Mouse (Mus musculus) heart, postnatal 10 days (tissue): ENCODE measurements at regions not wholly inside any gene's neighbourhood (a gene's known extent, or its start where the extent isn't known, plus 50 kb on each side); places are given as distances from the start of the nearest gene placed in this dataset.
A peak's percentile ranks its signal among the peaks of the same experiment; 100 is the strongest.
"Not testable (repeated sequence)": the region's sequence is repeated elsewhere in the genome, so short reads cannot be mapped to it uniquely, and the experiment has no call there.

Source experiments
- DNase-seq, 2 experiments: peaks; one replicate each; pipeline ENCODE4 v3.0.0; 2021
- intact Hi-C: fragments of 180-260 bp; cut with DNase I; formaldehyde crosslinking; loops from one replicate; pipeline ENCODE4 v1.15.1; 2025

GRCm38 (mm10) chr6:50818891-50819541 is 164.8 kb upstream of the Npvf start:
- intact Hi-C loops = no loop called here

DNA sequence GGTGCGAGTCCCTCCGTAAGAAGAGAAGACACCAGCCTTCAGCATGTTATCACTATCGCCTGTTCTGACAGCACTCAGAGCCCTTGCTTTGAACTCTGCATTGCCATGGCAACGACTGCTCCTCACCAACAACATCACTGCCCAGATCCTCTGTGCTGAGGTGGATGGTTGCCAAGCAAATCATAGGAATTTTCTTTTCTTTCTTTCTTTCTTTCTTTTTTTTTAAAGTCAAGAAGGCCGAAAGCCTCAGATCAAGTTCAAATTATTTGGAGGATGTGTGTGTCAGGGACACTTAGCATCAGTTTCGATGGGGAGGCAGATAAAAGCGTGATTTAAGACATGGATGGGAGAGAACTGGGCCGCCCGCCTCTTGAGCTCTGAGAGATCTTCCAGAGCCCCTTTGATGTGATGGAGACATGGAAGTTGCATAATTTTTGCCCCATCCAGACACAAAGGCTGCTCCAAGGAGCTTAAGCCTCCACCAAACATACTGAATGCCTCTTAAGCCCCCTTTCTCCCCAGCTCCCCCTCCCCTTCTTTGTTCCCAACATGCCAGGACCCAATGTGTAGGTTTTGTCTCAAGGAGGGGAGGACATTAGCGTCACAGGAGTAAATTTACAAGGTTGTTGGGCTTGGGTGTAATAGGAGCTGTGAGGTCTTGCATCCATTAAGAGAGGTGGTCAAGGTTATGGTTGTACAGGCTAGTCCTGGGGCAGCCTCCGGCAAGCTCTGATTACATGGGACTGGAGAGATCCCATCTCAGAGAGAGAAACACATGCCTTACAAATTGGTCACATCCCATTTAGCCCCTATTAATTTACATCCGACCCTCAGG is 167.4 kb upstream of the Npvf start:
- intact Hi-C loops = no loop called here
- peak in 1 of 2 experiments; percentile 12 for DNase-seq

More at GRCm38 (mm10) chr6:50818891-50819541, 164.8 kb upstream of the Npvf start:
- no peak for DNase-seq

- intact Hi-C loops = no loop called here
- no peak for DNase-seq
Observed at GRCm38 (mm10) chr6:50822236-50823151, 168.3 kb upstream of the Npvf start.

DNA sequence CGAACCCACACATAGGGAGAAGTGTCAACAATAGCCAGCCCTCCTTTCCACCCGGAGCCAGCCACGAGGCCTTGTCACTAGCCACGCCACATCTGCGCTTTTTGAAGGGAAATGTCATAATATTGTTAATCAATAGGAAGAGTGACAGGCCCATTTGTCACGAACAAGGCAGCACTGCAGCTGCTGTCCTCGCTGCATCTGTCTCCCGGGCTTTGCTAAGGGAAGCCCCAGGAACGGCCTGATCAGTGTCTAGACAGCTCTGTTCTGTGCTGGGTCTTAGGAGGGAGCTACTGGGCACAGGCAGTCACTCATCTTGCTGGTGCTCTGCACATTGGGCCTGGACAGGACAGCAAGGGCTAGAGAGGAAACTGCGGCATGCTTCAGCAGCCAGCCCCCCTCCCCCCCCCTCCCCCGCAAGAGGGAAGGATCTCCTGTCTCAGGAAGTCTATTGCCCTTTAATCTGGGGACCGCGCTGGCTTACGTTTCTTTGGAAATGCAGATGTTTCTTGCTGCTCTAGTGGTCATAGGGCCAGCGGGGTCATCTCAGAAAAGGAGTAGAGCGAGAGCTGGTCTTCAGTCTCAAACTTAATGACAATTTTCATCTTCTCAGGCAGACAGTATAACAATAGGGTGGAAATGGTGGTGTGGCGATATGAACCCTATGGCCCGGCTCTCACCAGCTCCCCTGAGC is 169.1 kb upstream of the Npvf start:
- intact Hi-C loops = no loop called here

DNA sequence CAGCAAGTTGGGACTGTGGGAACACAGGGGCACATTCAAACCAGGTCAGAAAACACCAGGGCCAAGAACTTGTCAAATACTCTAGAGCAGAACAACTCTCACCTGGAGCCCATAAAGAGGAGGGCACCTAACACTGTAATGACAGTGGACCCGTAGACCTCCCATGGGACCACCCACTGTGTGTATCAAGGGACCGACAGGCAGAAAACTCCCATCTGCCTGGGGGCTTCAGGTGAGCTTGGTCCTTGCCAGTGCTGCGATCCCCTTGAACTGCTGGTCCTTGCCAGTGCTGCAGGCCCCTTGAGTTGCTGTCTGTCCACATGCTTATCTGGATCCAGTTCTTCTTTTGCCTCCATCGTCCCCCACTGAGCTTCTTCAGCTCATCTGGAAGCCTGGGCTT is 170.2 kb upstream of the Npvf start:
- DNase-seq = no peak
- intact Hi-C loops = no loop called here

More for the DNA sequence above, 169.1 kb upstream of the Npvf start:
- DNase-seq = no peak

DNA sequence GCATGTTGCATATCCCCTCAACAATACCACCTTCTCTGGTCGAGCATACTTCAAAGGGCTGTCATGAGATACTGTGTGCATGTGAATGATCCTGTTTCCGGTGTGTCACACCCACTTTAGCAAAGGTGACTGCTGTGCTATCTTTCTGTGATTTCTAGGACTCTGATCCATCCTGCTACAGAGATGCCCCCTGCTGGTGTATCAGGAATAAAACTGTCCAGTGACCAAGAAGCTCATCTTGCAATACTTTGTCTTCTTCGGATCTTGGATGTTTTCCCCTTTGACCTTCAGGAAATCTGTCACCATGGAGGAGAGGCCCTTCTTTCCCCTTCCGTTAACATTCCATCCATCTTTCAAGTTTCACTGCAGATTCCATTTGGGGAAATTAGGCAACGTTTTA is 177.5 kb upstream of the Npvf start:
- no peak for DNase-seq
- intact Hi-C loops = no loop called here

DNA sequence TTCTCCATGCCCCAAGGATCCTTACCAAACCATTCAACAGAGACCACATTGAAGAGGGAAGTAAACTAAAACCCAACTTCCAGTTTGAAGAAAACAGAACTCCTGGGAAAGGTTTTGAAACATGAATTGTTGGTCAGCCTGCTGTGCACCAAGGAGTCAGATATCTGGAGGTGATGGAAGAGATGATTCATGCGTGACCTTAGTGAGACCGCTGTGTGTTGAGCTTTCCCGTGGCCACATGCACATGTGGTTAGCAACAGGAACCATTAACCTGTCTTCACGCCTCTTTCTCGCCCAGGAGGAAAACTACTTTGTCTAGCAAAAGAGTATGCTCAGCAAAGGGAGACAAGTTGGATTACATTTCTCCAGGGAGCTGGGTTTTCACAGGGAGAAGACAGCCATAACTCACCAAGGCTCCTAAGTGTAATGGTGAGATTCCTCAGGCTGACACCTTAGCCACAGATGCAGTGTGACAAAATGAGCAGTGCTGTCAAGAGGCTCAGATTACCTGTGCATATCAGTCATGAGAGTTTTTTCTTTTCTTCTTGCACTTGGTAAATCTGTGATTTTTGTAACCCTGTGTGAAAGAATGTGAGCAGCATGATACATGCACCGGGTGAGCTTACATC is 181.9 kb upstream of the Npvf start:
- DNase-seq = no peak
- intact Hi-C loops = no loop called here

DNA sequence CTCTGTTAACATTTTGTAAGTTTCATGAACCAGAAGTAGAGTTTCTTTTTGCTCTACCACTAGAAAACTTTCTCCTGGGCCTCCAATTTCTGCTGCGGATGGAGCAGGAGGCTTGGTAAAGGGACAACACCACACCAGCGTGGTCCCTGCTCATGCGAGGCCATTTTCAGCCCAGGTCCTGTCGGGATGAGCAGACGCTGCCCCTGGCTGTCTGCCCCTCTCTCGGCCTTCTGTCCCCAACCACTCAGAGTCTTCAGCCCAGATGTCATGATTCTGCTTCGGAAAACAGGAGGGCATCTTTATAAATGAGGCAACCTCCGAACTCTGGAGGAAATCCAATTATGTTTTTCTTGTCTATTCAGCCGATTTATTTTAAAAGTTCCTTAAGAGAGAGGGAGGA is 186.6 kb upstream of the Npvf start:
- intact Hi-C loops = no loop called here
- DNase-seq = no peak

DNA sequence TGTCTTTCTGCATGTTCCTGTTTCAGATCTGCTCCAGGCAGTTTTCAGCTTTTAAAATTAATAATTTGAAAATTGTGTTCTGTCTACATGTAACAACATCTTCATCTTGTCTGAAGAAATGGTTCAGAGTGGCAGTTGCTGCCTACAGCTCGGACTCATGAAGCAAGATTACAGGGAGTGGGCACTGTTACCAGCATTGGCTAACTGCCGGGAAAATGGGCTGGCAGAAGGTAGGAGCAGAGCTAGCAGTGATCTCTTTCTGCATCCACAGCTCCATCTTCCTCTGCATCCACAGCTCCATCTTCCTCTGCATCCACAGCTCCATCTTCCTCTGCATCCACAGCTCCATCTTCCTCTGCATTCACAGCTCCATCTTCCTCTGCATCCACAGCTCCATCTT is 191.0 kb upstream of the Npvf start:
- intact Hi-C loops, DNase-seq: not testable (repeated sequence)

GRCm38 (mm10) chr6:50846740-50847516 is 192.7 kb upstream of the Npvf start:
- no peak for DNase-seq
- intact Hi-C loops = no loop called here

- DNase-seq = no peak
- intact Hi-C loops = no loop called here
Observed at GRCm38 (mm10) chr6:50847548-50847947, 193.3 kb upstream of the Npvf start.

GRCm38 (mm10) chr6:50859162-50859561 is 204.9 kb upstream of the Npvf start:
- intact Hi-C loops = no loop called here
- no peak for DNase-seq

DNA sequence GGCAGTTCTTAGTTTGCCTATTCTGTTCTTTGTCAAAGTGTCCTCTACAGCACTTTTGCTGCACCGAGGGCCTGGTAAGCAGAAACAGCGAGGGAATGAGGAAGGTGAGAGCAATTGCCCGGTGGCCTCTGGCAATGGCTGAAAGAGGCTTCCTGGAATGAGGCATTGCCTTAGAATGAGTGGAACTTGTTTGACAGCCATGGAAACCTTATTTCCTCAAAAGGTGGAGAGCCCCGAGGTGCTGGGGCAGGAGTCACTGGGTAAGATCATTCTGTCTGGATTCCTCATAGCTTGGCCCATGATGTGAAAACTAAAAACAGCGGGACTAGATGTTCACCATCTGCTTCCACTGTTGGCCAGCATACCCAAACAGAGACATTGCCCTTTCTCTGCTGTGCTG is 223.8 kb upstream of the Npvf start:
- DNase-seq = no peak
- intact Hi-C loops = no loop called here

DNA sequence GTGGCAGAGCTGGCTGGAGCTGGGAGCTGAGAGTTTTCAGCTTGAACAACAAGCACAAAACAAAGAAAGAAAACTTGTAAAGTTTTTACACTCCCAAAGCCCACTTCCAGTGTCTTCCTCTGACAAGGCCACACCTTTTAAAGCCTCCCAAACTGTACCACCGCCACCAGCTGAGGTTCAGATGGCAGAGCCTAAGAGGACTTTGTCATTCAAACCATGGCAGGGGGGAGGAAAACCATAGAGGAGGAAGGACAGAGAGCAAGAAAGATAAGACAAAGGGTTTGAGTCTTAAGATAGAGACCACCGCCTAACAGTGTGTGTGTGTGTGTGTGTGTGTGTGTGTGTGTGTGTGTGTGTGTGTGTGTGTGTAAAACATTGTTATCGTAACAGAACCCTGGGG is 228.1 kb upstream of the Npvf start:
- intact Hi-C loops = no loop called here
- DNase-seq = no peak

GRCm38 (mm10) chr6:50882759-50883158 is 228.5 kb upstream of the Npvf start:
- DNase-seq = no peak
- intact Hi-C loops = no loop called here

DNA sequence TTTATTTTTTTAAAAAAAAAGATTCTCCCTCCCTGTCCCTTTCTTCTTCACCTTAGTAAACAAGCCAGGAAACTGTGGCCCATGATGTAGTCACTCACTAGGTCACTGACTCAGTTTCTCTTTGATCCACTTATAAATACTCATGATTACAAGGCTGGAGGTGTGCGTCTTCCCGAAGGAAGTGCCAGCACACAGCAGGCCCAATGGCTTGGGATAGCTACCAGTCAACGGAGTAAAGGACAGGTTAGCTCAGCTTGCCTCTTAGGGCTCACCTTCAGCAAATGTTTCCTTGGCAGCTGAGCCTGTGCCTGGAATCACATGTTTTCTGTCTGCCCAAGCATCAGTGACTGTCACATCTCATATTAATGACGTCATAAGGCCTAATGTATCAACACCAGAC is 230.8 kb upstream of the Npvf start:
- DNase-seq = no peak

DNA sequence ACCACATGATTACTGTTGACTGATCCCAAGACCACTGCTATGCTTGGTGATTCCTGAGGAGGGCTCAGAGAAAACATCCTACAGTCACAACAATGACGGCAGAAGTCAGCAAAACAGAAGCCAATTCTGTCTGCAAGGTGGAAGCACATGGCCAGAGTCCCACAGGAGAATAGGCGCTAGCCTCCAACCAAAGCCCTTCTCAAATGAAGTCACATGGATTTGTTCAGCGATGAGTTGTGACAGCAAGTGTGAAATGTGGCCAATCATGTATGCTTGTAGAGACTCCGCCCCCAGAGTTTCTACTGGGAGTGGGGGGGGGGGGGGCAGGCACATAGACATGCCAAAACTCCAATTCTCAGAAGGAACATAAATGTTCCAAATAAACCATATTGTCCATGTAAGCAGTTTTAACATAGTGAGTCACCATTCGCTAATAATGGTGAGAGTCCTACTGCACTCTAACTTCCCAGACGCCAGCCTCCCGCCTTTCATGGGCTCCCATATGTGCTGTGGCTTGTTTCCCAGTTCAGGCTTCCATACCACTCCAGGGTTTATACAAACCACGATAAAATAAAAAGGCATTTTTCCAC is 231.6 kb upstream of the Npvf start:
- intact Hi-C loops = no loop called here
- no peak for DNase-seq

More for the DNA sequence above, 230.8 kb upstream of the Npvf start:
- intact Hi-C loops = no loop called here

- DNase-seq = peak; percentile 61 to 67
- intact Hi-C loops = no loop called here
Observed at GRCm38 (mm10) chr6:50890370-50891204, 236.3 kb upstream of the Npvf start.
